In the genomic region with DNA sequence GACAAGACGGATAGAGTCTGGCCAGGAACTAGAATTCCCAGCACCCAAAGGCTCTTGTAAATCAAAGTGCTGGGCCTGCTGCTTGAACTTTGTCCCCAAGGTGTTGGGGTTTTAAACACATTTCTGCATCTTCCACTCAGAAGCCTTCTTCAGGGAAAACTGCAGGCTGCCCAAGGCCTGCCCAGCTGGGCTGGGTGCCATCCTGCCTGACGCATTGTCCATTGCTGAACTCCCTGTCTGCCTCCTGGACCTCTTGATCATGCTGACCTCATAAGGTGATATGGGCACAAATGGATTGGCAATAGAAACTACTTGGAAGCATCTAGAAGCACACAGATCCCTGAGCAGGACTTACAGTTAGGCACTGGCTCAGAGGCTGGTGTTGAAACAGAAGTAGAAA, we compare ENCODE assay signal across 14 mouse cellular contexts. TPM values are rescaled to one million over a fixed set of nuclear protein-coding genes. Genes with fewer than 3 reads are reported as not detected.
DNase-seq lines count a peak whose midpoint lies in the region; ATAC-seq and TF ChIP-seq lines count a peak whose summit lies in the region.
"Had no signal": no experiment of that assay in that cellular context is flagged by ENCODE, and none has a peak within 500 bp of the region (broad histone marks: within the 10 kb centered on the region; RNA-seq: fewer than 3 reads in every experiment).

No protein-coding gene starts in this region.

- TF ChIP-seq POLR2A in cerebellum, adult 2 months (IDR thresholded peaks at IDR 0.05; ENCODE audit: borderline replicate concordance, insufficient read depth, low read length) = no peak

- ATAC-seq in cerebellum, adult (ENCODE audit: insufficient number of reproducible peaks, low FRiP score, low TSS enrichment) = no peak
- ATAC-seq: CD4-positive, CD25-positive, alpha-beta regulatory T cell, adult 4 months; hindbrain, embryonic 16.5 days; midbrain, embryonic 13.5 days had no signal

- peak; percentile 60 to 66 for DNase-seq in cerebellum, adult 2 months
- peak; percentile 36 for DNase-seq in 3134 (ENCODE audit: extremely low read depth, insufficient read length, low spot score)
- DNase-seq in cerebellum, adult 9-10 months = peak; percentile 60
- DNase-seq in kidney, postnatal 14 days = peak; percentile 53
- DNase-seq in B cell, adult 2 months = no peak
- no peak for DNase-seq in thymus, postnatal 10 days (ENCODE audit: low spot score in 2 of 2)
- DNase-seq: heart, postnatal 10 days; right cerebral cortex, postnatal 14 days had no signal

- peak overlapping the region; percentile 3 for H3K4me3 ChIP-seq in cerebellum, adult 2 months (replicated peaks; ENCODE audit: insufficient read depth, low read depth, low read length)
- H3K4me3 ChIP-seq: forebrain, embryonic 10.5 days; limb, embryonic 12.5 days; midbrain, embryonic 13.5 days had no signal

- TF ChIP-seq CTCF in cerebellum, adult 2 months (IDR thresholded peaks at IDR 0.05; ENCODE audit: borderline replicate concordance, insufficient read depth, low read depth, low read length) = no peak

- peaks cover 17% of the 10 kb centered on the region for H3K4me1 ChIP-seq in cerebellum, adult 2 months (ENCODE audit: control insufficient read depth, insufficient read depth, low read length)

- H3K27me3 ChIP-seq in cerebellum, adult 2 months (ENCODE audit: control insufficient read depth, insufficient read depth, low read length) = no peaks in the 10 kb centered on the region

- H3K27ac ChIP-seq in cerebellum, adult 2 months (ENCODE audit: insufficient read depth, low read length) = no peak overlapping the region
- H3K27ac ChIP-seq: forebrain, embryonic 10.5 days; limb, embryonic 12.5 days; midbrain, embryonic 13.5 days had no signal

- WGBS in cerebellum, adult 2 months = 42% methylated on average over 2 of the region's 2 CpGs

RNA-seq across cellular contexts. Expression of gene Endod1, which starts 3.2 kb away (rescaled TPM):
- polyA plus RNA-seq in cerebellum, adult 2 months (2012; rRNA removed) = 106 and 123 TPM in 2 replicates

Comparison
In these comparisons a context has a peak if more than half of its experiments do, and no peak if none do; other contexts are left out.
1. DNase-seq: peak in cerebellum, adult 2 months (2 of 2), 3134 (single experiment), cerebellum, adult 9-10 months (single experiment) and kidney, postnatal 14 days (single experiment); none in B cell, adult 2 months (0 of 2) and thymus, postnatal 10 days (0 of 2).